Mouse (Mus musculus): ENCODE data around the gene Gsg1l.
A peak's percentile ranks its signal among the peaks of the same experiment; 100 is the strongest.

Gsg1l gene

GRCm38 (mm10) chr7:126080949-126081654 is 1.1 kb downstream of the Gsg1l start:
- DNase-seq (ENCODE audit: low spot score in 2 of 2), result no peak

- DNase-seq (ENCODE audit: low spot score in 2 of 2), result no peak
Measured at GRCm38 (mm10) chr7:126076935-126077334, 5.3 kb downstream of the Gsg1l start.

- DNase-seq (ENCODE audit: low spot score in 2 of 2), result no peak
Measured at GRCm38 (mm10) chr7:126075058-126075457, 7.2 kb downstream of the Gsg1l start.

GRCm38 (mm10) chr7:126070321-126070720 is 11.9 kb downstream of the Gsg1l start:
- no peak for DNase-seq (ENCODE audit: low spot score in 2 of 2)

- peak in 1 of 2 experiments; percentile 20 for DNase-seq (ENCODE audit: low spot score in 2 of 2)
Measured at GRCm38 (mm10) chr7:126066777-126067176, 15.4 kb downstream of the Gsg1l start.

- no peak for DNase-seq (ENCODE audit: low spot score in 2 of 2)
Measured at GRCm38 (mm10) chr7:126065243-126065876, 16.9 kb downstream of the Gsg1l start.

- no peak for DNase-seq (ENCODE audit: low spot score in 2 of 2)
Measured at GRCm38 (mm10) chr7:126062228-126062627, 20.0 kb downstream of the Gsg1l start.

GRCm38 (mm10) chr7:126058918-126059317 is 23.3 kb downstream of the Gsg1l start:
- DNase-seq (ENCODE audit: low spot score in 2 of 2), result no peak

- no peak for DNase-seq (ENCODE audit: low spot score in 2 of 2)
Measured at GRCm38 (mm10) chr7:126057332-126057914, 24.8 kb downstream of the Gsg1l start.

GRCm38 (mm10) chr7:126054574-126054973 is 27.6 kb downstream of the Gsg1l start:
- no peak for DNase-seq (ENCODE audit: low spot score in 2 of 2)

GRCm38 (mm10) chr7:126053618-126054017 is 28.6 kb downstream of the Gsg1l start:
- no peak for DNase-seq (ENCODE audit: low spot score in 2 of 2)

- DNase-seq (ENCODE audit: low spot score in 2 of 2), result no peak
Measured at GRCm38 (mm10) chr7:126051910-126052309, 30.3 kb downstream of the Gsg1l start.

- no peak for DNase-seq (ENCODE audit: low spot score in 2 of 2)
Measured at GRCm38 (mm10) chr7:126045077-126045476, 37.1 kb downstream of the Gsg1l start.

- DNase-seq (ENCODE audit: low spot score in 2 of 2), result no peak
Measured at GRCm38 (mm10) chr7:126042306-126042705, 39.9 kb downstream of the Gsg1l start.

- DNase-seq (ENCODE audit: low spot score in 2 of 2), result peak; percentile 28 to 31
Measured at GRCm38 (mm10) chr7:126040794-126041526, 41.3 kb downstream of the Gsg1l start.

GRCm38 (mm10) chr7:126039847-126040246 is 42.4 kb downstream of the Gsg1l start:
- no peak for DNase-seq (ENCODE audit: low spot score in 2 of 2)

GRCm38 (mm10) chr7:126039247-126039835 is 42.9 kb downstream of the Gsg1l start:
- no peak for DNase-seq (ENCODE audit: low spot score in 2 of 2)

GRCm38 (mm10) chr7:126038366-126039246 is 43.6 kb downstream of the Gsg1l start:
- DNase-seq (ENCODE audit: low spot score in 2 of 2), result peak in 1 of 2 experiments; percentile 9

GRCm38 (mm10) chr7:126035332-126035731 is 46.9 kb downstream of the Gsg1l start:
- DNase-seq (ENCODE audit: low spot score in 2 of 2), result no peak

- DNase-seq (ENCODE audit: low spot score in 2 of 2), result no peak
Measured at GRCm38 (mm10) chr7:126032776-126033209, 49.4 kb downstream of the Gsg1l start.

GRCm38 (mm10) chr7:126032365-126032755 is 49.9 kb downstream of the Gsg1l start:
- no peak for DNase-seq (ENCODE audit: low spot score in 2 of 2)
